Mouse (Mus musculus): ENCODE data around the gene Des.
A peak's percentile ranks its signal among the peaks of the same experiment; 100 is the strongest.

The Des gene

GRCm38 (mm10) chr1:75349275-75349674, 10.9 kb upstream of the Des start:
- no peak for DNase-seq

- DNase-seq, result no peak
Observed at GRCm38 (mm10) chr1:75357261-75357660, 2.9 kb upstream of the Des start.

- no peak for DNase-seq
Observed at GRCm38 (mm10) chr1:75358009-75358408, 2.1 kb upstream of the Des start.

DNA sequence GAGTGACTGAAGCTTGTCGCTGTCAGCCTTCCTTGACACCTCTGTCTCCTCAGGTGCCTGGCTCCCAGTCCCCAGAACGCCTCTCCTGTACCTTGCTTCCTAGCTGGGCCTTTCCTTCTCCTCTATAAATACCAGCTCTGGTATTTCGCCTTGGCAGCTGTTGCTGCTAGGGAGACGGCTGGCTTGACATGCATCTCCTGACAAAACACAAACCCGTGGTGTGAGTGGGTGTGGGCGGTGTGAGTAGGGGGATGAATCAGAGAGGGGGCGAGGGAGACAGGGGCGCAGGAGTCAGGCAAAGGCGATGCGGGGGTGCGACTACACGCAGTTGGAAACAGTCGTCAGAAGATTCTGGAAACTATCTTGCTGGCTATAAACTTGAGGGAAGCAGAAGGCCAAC, 783 bp upstream of the Des start:
- no peak for DNase-seq

DNA sequence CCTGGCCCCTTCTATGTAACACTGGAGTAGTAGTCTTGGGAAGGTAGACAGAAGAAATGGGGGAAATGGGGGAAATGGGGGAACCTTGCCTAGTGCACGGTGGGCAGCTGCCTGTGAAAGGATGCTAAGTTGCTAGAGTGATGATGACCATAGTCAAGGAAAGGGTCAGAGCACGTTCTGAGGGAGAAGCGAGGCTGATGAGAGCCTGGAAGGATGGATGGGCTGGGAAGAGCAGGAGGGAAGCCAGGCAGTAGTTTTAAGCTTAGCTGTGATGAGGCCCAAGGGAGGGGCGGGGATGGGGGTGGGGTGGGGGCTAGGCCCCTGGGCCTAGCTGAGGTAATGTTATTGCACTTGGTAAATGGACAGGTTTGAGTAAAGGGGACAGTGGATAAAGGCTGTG, 994 bp downstream of the Des start:
- no peak for DNase-seq

- DNase-seq, result no peak
Observed at GRCm38 (mm10) chr1:75361750-75362149, 1.6 kb downstream of the Des start.

- DNase-seq, result no peak
Observed at GRCm38 (mm10) chr1:75363868-75364267, 3.7 kb downstream of the Des start.

DNA sequence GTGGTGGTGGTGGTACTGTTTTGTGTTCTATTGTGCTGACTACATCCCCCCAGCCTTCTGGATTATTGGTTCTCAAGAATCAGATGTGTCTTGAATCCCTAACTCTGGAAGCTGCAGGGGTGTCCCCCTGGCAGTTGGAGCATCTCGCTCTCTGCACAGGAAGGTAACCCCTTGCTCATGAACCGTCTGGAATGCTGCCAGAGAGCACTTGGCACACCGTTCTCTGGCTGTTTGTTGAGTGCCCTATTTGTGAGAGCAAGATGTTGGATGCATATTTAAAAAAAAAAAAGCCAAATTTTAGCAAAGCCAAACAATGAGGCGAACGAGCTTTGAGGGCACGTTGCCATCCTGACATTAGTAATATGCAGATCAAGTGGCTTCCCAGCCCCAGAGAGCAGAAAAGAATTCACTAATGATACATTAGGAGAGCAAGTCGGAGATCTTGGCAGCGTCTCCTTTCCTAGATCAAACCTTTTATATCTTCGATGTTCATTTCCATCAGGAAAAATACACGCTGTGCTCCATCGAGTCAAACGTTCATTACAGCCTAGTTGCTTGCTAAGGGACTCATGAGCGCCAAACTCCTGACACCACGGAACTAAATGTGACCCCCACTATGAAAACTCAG, 5.5 kb downstream of the Des start:
- no peak for DNase-seq

DNA sequence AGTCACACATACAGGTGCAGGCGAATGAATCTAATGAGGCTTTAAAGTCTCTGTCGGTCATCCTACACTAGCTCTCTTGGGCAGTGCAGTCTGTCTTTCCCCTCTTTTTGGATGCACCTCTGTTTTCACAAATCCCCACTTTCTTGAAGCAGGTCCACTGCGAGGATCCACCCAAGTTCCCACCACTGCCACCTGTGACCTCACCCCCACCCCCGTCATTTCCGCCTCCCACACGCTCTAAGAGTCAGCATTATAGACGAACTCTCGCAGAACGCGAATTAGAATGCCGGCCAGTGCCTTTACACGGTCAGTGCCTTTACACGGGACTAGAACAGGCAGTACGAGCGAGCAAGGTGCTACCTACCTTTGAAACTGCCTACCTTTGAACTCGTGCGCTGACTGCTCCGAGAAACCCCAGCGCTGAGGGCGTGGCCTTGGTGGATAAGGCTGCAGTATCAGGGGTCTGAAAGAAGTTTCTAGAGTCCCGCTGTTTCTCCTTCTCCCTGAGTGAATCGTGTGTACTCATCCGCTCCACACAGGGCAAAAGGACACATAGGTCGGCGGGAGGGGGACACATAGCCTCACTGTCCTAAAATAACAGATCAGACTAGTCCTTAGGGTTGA, 9.3 kb downstream of the Des start:
- no peak for DNase-seq

DNA sequence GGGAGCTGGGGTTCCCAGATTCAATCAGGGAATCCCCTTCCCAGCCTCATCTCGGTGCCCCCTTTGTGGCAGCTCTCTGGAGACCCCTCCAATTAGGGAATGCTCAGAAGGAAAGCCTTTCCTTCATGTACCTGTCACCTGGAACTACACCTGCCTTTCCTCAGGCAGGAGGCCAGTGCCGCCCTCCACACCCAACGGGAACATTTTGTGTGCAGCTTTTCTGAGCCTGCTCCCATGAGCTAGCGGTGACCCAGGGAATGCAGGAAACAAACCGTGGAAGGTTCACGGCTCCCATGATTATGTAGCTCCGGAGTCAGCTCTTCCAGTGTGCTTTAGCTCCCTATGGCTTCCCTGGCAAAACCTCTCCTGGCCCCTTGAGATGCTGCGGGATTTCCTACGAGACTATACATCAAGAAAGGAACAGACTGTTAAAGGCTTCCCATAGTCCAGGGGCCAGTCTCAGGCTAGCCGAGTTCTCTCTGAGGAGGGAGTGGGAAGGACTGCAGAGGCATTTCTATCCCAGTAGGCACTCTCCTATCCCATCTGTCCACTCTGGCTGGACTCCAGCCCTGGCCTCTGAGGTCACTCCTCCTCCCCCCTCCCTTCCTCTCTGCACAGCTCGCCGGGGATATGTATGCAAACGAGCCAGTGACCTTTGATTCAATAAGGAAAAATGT, 10.0 kb downstream of the Des start:
- peak in 1 of 2 experiments; percentile 4 for DNase-seq

GRCm38 (mm10) chr1:75371317-75372095, 11.4 kb downstream of the Des start:
- DNase-seq, result no peak

DNA sequence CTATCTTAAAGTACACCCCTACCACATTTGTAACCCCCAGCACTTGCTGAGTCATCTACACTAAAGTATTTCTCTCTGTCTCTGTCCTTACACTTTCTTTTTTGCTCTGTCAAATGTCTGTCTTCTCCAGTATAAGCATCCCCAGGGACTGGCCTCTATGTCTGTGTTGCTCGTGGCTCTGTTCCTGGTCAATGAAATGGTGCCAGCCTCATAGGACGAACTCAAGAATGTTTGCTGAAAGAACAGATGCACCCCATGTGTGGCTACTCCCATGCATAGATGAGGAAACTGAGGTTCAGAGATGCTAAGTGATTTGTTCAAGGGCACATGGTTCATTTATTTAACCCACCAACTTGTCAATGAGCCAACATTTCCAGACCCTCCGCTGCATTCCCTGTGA, 12.3 kb downstream of the Des start:
- DNase-seq, result no peak

- no peak for DNase-seq
Observed at GRCm38 (mm10) chr1:75373276-75373675, 13.1 kb downstream of the Des start.

GRCm38 (mm10) chr1:75374950-75375936, 15.1 kb downstream of the Des start, which contains the start of gene Speg:
Gene Speg, plus strand, starts transcription at chr1:75375297.
- DNase-seq, result no peak

GRCm38 (mm10) chr1:75379196-75379595, 19.1 kb downstream of the Des start:
- DNase-seq, result no peak

DNA sequence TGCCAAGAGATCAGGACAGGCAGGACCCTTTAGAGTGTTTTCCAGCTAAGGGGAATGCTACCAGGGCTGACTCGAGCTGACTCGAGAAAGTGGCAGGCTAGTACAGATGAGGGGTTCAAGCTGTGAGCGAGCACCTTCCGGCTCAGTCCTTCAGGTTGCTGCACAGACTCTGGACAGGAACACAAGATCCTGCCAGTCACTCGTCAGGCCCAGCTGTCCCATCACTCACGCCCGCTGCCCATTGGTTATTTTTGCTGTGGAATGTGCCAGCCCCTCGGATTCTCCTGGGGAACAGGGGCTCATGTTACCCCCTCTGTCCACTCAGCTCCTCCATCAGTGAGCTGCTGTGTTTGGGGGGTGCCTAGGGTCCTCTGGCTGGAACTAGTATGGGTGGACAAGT, 19.8 kb downstream of the Des start:
- DNase-seq, result no peak

DNA sequence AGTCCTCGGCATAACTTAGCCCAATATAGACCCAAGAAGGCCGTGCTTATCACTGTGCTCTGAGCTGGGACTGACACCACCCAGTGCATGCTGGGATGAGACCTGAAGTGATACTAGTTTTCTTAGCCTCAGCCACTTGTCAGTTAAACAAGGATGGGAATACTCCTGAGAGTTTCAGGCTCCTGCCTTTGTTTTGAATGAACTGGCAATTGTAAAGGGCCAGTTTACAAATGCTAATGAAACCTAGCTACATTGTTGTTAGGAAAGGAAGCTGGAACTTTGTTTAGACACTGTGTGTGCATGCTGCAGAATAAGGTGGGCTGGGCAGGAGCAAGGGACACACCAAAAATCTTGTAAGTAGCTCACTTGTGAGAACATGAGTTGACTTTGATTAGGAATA, 20.8 kb downstream of the Des start:
- no peak for DNase-seq

GRCm38 (mm10) chr1:75381482-75382355, 21.6 kb downstream of the Des start:
- no peak for DNase-seq

GRCm38 (mm10) chr1:75382356-75383071, 22.4 kb downstream of the Des start:
- DNase-seq, result no peak

- no peak for DNase-seq
Observed at GRCm38 (mm10) chr1:75384470-75385141, 24.5 kb downstream of the Des start.

Data from spleen, adult 18-20 months (tissue).